Mouse (Mus musculus): ENCODE data around the gene Rab3il1.

GRCm38 (mm10) chr19:9989884-9990256, 11.6 kb upstream of the Rab3il1 start:
- TF ChIP-seq POLR2A (IDR thresholded peaks at IDR 0.05; ENCODE audit: control insufficient read depth, low read depth, low read length): no peak
- TF ChIP-seq CTCF (IDR thresholded peaks at IDR 0.05; ENCODE audit: control insufficient read depth, insufficient read depth, insufficient replicate concordance, low read depth, low read length): no peak
